Mouse (Mus musculus): ENCODE data around the gene Sema3d. TPM values are rescaled to one million over a fixed set of nuclear protein-coding genes. Genes with fewer than 3 reads are reported as not detected.

Gene Sema3d
- 10.2 TPM for polyA plus RNA-seq (2012; fragmentation: generic; extraction: Trizol)

- Histone ChIP-seq H3K4me3 (peak within 1 kb of the TSS; percentile 68), H3ac (ENCODE audit: control insufficient read depth, insufficient read length) (peak within 1 kb of the TSS; percentile 7), H3K36me3 (ENCODE audit: control insufficient read depth, insufficient read depth) (no peaks in the 10 kb centered on the region), H3K27me3 (ENCODE audit: control insufficient read depth, insufficient read depth, insufficient read length) (no peaks in the 10 kb centered on the region), H3K79me2 (ENCODE audit: control insufficient read depth, insufficient read depth) (no peaks in the 10 kb centered on the region), H3K4me2 (ENCODE audit: low read depth) (peak within 1 kb of the TSS; percentile 89)
- TF ChIP-seq E2F4 (IDR thresholded peaks at IDR 0.05; ENCODE audit: insufficient read depth) = peak; percentile 19
- TF ChIP-seq MAX (IDR thresholded peaks at IDR 0.05; ENCODE audit: low read depth) = no peak
- TF ChIP-seq MYOG (IDR thresholded peaks at IDR 0.05; ENCODE audit: control insufficient read depth in 1 of 3, insufficient read depth in 1 of 3, insufficient read length in 2 of 3, low read depth in 2 of 3) = peak; percentile 86 to 97 (median 96)
- peak; percentile 44 for TF ChIP-seq TCF3 (IDR thresholded peaks at IDR 0.05; ENCODE audit: insufficient read length, low read depth)
- TF ChIP-seq MYOD1 (IDR thresholded peaks at IDR 0.05; ENCODE audit: control insufficient read depth in 1 of 3, insufficient read length in 2 of 3, low read depth in 2 of 3) = peak; percentile 61 to 93 (median 89)
- peak; percentile 80 for TF ChIP-seq TCF12 (IDR thresholded peaks at IDR 0.05; ENCODE audit: insufficient read depth, poor library complexity, severe bottlenecking)
- no peak for TF ChIP-seq REST (IDR thresholded peaks at IDR 0.05; ENCODE audit: insufficient read depth, insufficient read length)
- no peak for TF ChIP-seq USF1 (IDR thresholded peaks at IDR 0.05; ENCODE audit: low read depth)
- TF ChIP-seq CEBPB (IDR thresholded peaks at IDR 0.05; ENCODE audit: insufficient read depth, poor library complexity, severe bottlenecking) = no peak
- no peak for TF ChIP-seq SRF (IDR thresholded peaks at IDR 0.05; ENCODE audit: control insufficient read depth, insufficient read length, low read depth)
- TF ChIP-seq POLR2AphosphoS2 (IDR thresholded peaks at IDR 0.05; ENCODE audit: insufficient read length, low read depth) = no peak
- peak; percentile 59 for TF ChIP-seq POLR2A (IDR thresholded peaks at IDR 0.05; ENCODE audit: insufficient read length, low read depth)
Observed at GRCm38 (mm10) chr5:12383133-12383959, at the start of gene Sema3d. TSS of gene Sema3d (plus strand) at chr5:12383385.

DNA sequence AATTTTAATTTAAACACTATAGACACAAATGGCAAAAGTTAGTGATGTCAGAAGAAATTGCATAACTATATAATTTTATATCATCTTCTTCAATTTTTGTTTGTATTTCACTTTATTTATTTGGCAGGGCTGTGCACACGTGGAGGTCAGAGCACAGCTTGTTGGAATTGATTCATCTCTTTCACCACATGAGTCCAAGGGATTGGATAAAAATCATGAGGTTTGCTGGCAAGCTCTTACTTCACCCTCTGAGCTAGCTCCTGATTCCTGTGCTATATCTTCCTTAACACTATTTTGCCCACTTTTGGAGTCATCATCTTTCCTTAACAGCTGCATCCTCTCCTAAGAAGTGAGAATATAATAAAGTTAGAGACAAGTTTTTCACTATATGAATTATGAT is 5.9 kb upstream of the Sema3d start:
- Histone ChIP-seq H3K4me2 (ENCODE audit: low read depth) (no peak overlapping the region), H3K36me3 (ENCODE audit: control insufficient read depth, insufficient read depth) (no peaks in the 10 kb centered on the region), H3K27me3 (ENCODE audit: control insufficient read depth, insufficient read depth, insufficient read length) (no peaks in the 10 kb centered on the region), H3K79me2 (ENCODE audit: control insufficient read depth, insufficient read depth) (no peaks in the 10 kb centered on the region), H3K4me3 (no peak overlapping the region), H3ac (ENCODE audit: control insufficient read depth, insufficient read length) (no peak overlapping the region)
- TF ChIP-seq USF1 (IDR thresholded peaks at IDR 0.05; ENCODE audit: low read depth) = no peak
- TF ChIP-seq REST (IDR thresholded peaks at IDR 0.05; ENCODE audit: insufficient read depth, insufficient read length) = no peak
- no peak for TF ChIP-seq E2F4 (IDR thresholded peaks at IDR 0.05; ENCODE audit: insufficient read depth)
- TF ChIP-seq TCF3 (IDR thresholded peaks at IDR 0.05; ENCODE audit: insufficient read length, low read depth) = no peak
- TF ChIP-seq POLR2AphosphoS2 (IDR thresholded peaks at IDR 0.05; ENCODE audit: insufficient read length, low read depth) = no peak
- no peak for TF ChIP-seq CEBPB (IDR thresholded peaks at IDR 0.05; ENCODE audit: insufficient read depth, poor library complexity, severe bottlenecking)
- TF ChIP-seq MYOG (IDR thresholded peaks at IDR 0.05; ENCODE audit: control insufficient read depth in 1 of 3, insufficient read depth in 1 of 3, insufficient read length in 2 of 3, low read depth in 2 of 3) = no peak
- TF ChIP-seq MYOD1 (IDR thresholded peaks at IDR 0.05; ENCODE audit: control insufficient read depth in 1 of 3, insufficient read length in 2 of 3, low read depth in 2 of 3) = no peak
- TF ChIP-seq MAX (IDR thresholded peaks at IDR 0.05; ENCODE audit: low read depth) = no peak
- TF ChIP-seq TCF12 (IDR thresholded peaks at IDR 0.05; ENCODE audit: insufficient read depth, poor library complexity, severe bottlenecking) = no peak
- TF ChIP-seq POLR2A (IDR thresholded peaks at IDR 0.05; ENCODE audit: insufficient read length, low read depth) = no peak
- no peak for TF ChIP-seq SRF (IDR thresholded peaks at IDR 0.05; ENCODE audit: control insufficient read depth, insufficient read length, low read depth)

DNA sequence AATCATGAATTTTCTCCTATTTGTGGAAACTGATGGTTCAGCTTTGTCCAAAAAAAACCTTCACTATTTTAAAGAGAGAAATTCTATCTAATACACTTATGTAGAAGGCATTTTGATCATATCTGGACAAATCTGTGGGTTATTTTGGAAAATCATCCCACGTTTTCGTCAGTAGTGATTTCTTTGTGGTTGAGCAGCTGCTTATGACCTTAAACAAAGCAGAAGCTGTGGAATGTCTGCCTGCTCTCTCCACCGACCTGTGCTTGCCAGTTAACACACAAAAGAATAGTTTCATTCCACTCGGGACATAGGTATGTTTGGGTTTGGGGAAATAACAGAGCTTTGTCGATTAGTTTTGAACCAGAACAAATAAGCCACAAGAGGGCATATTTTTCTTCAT is 4.3 kb upstream of the Sema3d start:
- H3K4me3 ChIP-seq = no peak overlapping the region
- no peak overlapping the region for H3ac ChIP-seq (ENCODE audit: control insufficient read depth, insufficient read length)
- no peaks in the 10 kb centered on the region for H3K27me3 ChIP-seq (ENCODE audit: control insufficient read depth, insufficient read depth, insufficient read length)
- no peaks in the 10 kb centered on the region for H3K36me3 ChIP-seq (ENCODE audit: control insufficient read depth, insufficient read depth)
- TF ChIP-seq USF1 (IDR thresholded peaks at IDR 0.05; ENCODE audit: low read depth) = no peak
- no peak for TF ChIP-seq MAX (IDR thresholded peaks at IDR 0.05; ENCODE audit: low read depth)
- no peak for TF ChIP-seq SRF (IDR thresholded peaks at IDR 0.05; ENCODE audit: control insufficient read depth, insufficient read length, low read depth)
- no peak for TF ChIP-seq POLR2AphosphoS2 (IDR thresholded peaks at IDR 0.05; ENCODE audit: insufficient read length, low read depth)
- TF ChIP-seq TCF12 (IDR thresholded peaks at IDR 0.05; ENCODE audit: insufficient read depth, poor library complexity, severe bottlenecking) = peak; percentile 45
- TF ChIP-seq CEBPB (IDR thresholded peaks at IDR 0.05; ENCODE audit: insufficient read depth, poor library complexity, severe bottlenecking) = no peak
- peak in 1 of 3 experiments; percentile 52 for TF ChIP-seq MYOG (IDR thresholded peaks at IDR 0.05; ENCODE audit: control insufficient read depth in 1 of 3, insufficient read depth in 1 of 3, insufficient read length in 2 of 3, low read depth in 2 of 3)
- TF ChIP-seq MYOD1 (IDR thresholded peaks at IDR 0.05; ENCODE audit: control insufficient read depth in 1 of 3, insufficient read length in 2 of 3, low read depth in 2 of 3) = peak; percentile 12 to 69 (median 57)
- no peak for TF ChIP-seq E2F4 (IDR thresholded peaks at IDR 0.05; ENCODE audit: insufficient read depth)
- no peaks in the 10 kb centered on the region for H3K79me2 ChIP-seq (ENCODE audit: control insufficient read depth, insufficient read depth)
- H3K4me2 ChIP-seq (ENCODE audit: low read depth) = peak overlapping the region; percentile 74

- Histone ChIP-seq H3K36me3 (ENCODE audit: control insufficient read depth, insufficient read depth) (no peaks in the 10 kb centered on the region), H3K27me3 (ENCODE audit: control insufficient read depth, insufficient read depth, insufficient read length) (no peaks in the 10 kb centered on the region), H3K4me3 (no peak overlapping the region), H3K79me2 (ENCODE audit: control insufficient read depth, insufficient read depth) (no peaks in the 10 kb centered on the region), H3K4me2 (ENCODE audit: low read depth) (no peak overlapping the region), H3ac (ENCODE audit: control insufficient read depth, insufficient read length) (no peak overlapping the region)
- no peak for TF ChIP-seq MYOG (IDR thresholded peaks at IDR 0.05; ENCODE audit: control insufficient read depth in 1 of 3, insufficient read depth in 1 of 3, insufficient read length in 2 of 3, low read depth in 2 of 3)
- no peak for TF ChIP-seq USF1 (IDR thresholded peaks at IDR 0.05; ENCODE audit: low read depth)
- no peak for TF ChIP-seq POLR2A (IDR thresholded peaks at IDR 0.05; ENCODE audit: insufficient read length, low read depth)
- TF ChIP-seq CEBPB (IDR thresholded peaks at IDR 0.05; ENCODE audit: insufficient read depth, poor library complexity, severe bottlenecking) = no peak
- TF ChIP-seq TCF3 (IDR thresholded peaks at IDR 0.05; ENCODE audit: insufficient read length, low read depth) = no peak
- TF ChIP-seq TCF12 (IDR thresholded peaks at IDR 0.05; ENCODE audit: insufficient read depth, poor library complexity, severe bottlenecking) = no peak
- TF ChIP-seq MAX (IDR thresholded peaks at IDR 0.05; ENCODE audit: low read depth) = no peak
- no peak for TF ChIP-seq MYOD1 (IDR thresholded peaks at IDR 0.05; ENCODE audit: control insufficient read depth in 1 of 3, insufficient read length in 2 of 3, low read depth in 2 of 3)
- no peak for TF ChIP-seq SRF (IDR thresholded peaks at IDR 0.05; ENCODE audit: control insufficient read depth, insufficient read length, low read depth)
- no peak for TF ChIP-seq E2F4 (IDR thresholded peaks at IDR 0.05; ENCODE audit: insufficient read depth)
- no peak for TF ChIP-seq REST (IDR thresholded peaks at IDR 0.05; ENCODE audit: insufficient read depth, insufficient read length)
- no peak for TF ChIP-seq POLR2AphosphoS2 (IDR thresholded peaks at IDR 0.05; ENCODE audit: insufficient read length, low read depth)
Observed at GRCm38 (mm10) chr5:12382010-12382409, 1.2 kb upstream of the Sema3d start.

All from myocyte (in vitro differentiated cells).